Mouse (Mus musculus): ENCODE results near the gene Tmem136. TPM values are rescaled to one million over a fixed set of nuclear protein-coding genes. Genes with fewer than 3 reads are reported as not detected.

The Tmem136 gene
- polyA plus RNA-seq, 1 experiment from 2014 or later, result 4.0 TPM

DNA sequence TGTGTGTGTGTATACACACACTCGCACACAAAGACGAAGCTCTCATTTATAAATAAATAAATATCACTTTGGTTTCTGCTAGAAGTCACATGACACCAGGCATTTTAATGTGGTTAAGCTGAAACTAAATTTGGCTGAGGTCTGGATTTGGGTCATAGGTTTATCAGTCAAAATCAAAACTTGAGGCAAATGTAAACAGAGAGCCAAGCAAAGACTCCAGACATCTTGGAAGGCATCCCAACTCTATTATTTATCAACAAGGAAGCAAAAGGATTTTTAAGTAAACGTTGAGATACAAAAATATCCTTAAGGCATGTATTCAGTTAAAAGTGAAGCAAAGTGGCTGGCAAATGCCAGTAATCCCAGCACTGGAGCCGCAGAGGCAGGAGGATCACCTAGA lies 1.5 kb downstream of the Tmem136 start:
- Histone ChIP-seq H3K9ac (ENCODE audit: low read length) (no peak overlapping the region), H3K27ac (ENCODE audit: low read length) (no peak overlapping the region), H3K4me2 (ENCODE audit: low read depth, low read length) (no peak overlapping the region), H3K4me1 (ENCODE audit: control insufficient read depth, insufficient read depth, low read length) (peaks cover 7% of the 10 kb centered on the region), H3K36me3 (ENCODE audit: control insufficient read depth, insufficient read depth, low read length) (no peaks in the 10 kb centered on the region), H3K27me3 (ENCODE audit: control insufficient read depth, insufficient read depth, low read length) (no peaks in the 10 kb centered on the region), H3K4me3 (replicated peaks; ENCODE audit: low read length) (no peak overlapping the region), H3K9me3 (replicated peaks; ENCODE audit: control insufficient read depth, low read length) (no peaks in the 10 kb centered on the region)
- WGBS, result 64% methylated on average over 4 of the region's 4 CpGs
- no peak for ATAC-seq (ENCODE audit: insufficient read depth, low FRiP score)

DNA sequence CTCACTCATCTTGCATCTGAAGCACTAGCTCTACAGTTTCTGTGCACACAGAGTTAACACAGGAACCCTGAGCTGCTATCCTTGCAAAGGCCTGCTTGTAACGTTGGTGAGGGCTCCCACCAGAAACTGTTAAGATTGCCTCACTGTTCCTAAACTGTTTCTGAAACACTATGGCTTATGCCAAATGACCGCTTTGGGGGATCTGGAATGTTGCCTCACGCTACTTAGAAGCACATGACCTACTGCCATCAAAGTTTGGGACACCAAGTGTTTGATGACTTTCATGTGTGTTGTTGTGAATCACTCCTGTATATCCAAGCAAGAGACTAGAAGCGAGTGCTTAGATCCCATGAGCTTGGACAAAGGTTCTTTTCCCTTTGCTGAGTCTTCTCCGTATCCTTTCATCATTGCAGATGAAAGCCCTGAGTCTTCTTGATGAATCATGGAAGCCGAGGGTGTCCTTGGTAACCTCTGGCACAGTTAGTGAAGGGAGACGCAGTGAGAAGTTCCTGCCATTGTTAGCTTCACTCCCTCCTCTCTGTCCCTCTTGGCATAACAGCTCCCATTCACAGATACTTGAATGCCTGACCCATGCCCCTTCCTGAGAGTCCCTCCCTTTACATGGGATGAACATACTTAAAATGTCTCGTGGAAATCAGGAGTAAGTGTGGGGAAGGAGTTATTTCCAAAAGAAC lies 5.9 kb downstream of the Tmem136 start:
- Histone ChIP-seq H3K27ac (ENCODE audit: low read length) (no peak overlapping the region), H3K4me3 (replicated peaks; ENCODE audit: low read length) (no peak overlapping the region), H3K27me3 (ENCODE audit: control insufficient read depth, insufficient read depth, low read length) (no peaks in the 10 kb centered on the region), H3K9me3 (replicated peaks; ENCODE audit: control insufficient read depth, low read length) (no peaks in the 10 kb centered on the region), H3K4me2 (ENCODE audit: low read depth, low read length) (no peak overlapping the region), H3K36me3 (ENCODE audit: control insufficient read depth, insufficient read depth, low read length) (no peaks in the 10 kb centered on the region), H3K4me1 (ENCODE audit: control insufficient read depth, insufficient read depth, low read length) (peaks cover 1% of the 10 kb centered on the region; the same call in 1 of the 2 replicates), H3K9ac (ENCODE audit: low read length) (no peak overlapping the region)
- WGBS, result 84% methylated on average over 8 of the region's 8 CpGs
- no peak for ATAC-seq (ENCODE audit: insufficient read depth, low FRiP score)

DNA sequence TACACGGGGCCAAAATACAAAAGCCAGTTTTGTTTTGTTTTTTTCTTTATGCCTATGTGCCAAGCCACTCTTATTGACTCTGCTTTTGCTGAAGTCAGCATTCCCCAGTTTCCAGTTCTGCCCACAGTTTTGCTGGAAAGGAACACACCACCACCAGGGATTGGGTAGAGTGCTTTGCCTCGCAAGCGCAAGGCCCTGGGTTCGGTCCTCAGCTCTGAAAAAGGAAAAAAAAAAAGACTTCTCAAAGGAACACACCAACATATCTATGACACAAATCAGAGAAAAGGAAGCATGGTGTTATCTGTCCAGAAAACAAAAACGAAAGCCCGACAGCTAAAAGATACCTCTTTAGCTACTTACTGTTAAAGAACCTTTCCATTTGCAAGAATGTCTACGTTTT lies 7.2 kb downstream of the Tmem136 start:
- Histone ChIP-seq H3K9ac (ENCODE audit: low read length) (no peak overlapping the region), H3K4me2 (ENCODE audit: low read depth, low read length) (no peak overlapping the region), H3K27me3 (ENCODE audit: control insufficient read depth, insufficient read depth, low read length) (no peaks in the 10 kb centered on the region), H3K4me1 (ENCODE audit: control insufficient read depth, insufficient read depth, low read length) (no peaks in the 10 kb centered on the region), H3K4me3 (replicated peaks; ENCODE audit: low read length) (no peak overlapping the region), H3K27ac (ENCODE audit: low read length) (no peak overlapping the region), H3K9me3 (replicated peaks; ENCODE audit: control insufficient read depth, low read length) (no peaks in the 10 kb centered on the region), H3K36me3 (ENCODE audit: control insufficient read depth, insufficient read depth, low read length) (no peaks in the 10 kb centered on the region)
- ATAC-seq (ENCODE audit: insufficient read depth, low FRiP score), result no peak
- WGBS, result 90% methylated on average over 7 of the region's 7 CpGs

DNA sequence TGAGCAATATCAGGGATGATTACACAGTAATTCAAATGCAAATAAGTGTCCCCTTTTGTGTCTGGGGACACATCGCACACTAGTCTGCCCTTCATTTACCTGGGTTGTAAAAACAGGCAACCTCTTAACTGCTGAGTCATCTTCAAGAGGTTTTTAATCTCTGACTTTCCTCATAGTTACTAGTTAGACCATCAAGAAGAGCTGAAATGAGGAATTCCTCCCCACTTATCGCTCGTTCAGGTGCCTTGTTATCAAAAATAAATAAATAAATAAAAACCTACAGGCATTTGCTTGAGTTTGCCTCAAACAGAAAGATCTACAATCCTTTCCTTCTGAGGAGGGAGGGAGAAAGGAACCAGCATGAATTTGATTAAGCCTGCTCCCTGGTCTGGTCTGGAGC lies 7.6 kb downstream of the Tmem136 start:
- WGBS, result 85% methylated on average over 3 of the region's 3 CpGs
- ATAC-seq (ENCODE audit: insufficient read depth, low FRiP score), result no peak
- no peak overlapping the region for H3K4me2 ChIP-seq (ENCODE audit: low read depth, low read length)

DNA sequence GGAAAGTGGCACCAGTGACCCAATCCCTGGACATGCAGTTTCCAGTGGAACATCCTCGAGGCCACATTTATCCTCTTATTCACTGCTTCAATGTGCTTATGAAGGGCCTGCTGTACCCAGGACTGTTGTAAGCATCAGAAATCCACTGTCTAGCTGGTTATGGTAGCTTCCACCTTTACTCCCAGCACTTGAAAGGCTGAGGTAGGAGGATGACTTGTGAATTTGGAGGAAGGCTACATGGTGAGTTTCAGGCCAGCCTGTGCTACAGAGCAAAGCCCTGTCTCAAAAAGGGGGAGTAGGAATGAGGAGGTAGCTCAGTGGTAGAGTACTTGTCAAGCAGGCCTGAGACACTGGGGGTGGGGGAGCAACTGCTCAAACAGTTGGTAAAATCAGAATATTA lies 8.3 kb downstream of the Tmem136 start:
- no peaks in the 10 kb centered on the region for H3K27me3 ChIP-seq (ENCODE audit: control insufficient read depth, insufficient read depth, low read length)
- H3K36me3 ChIP-seq (ENCODE audit: control insufficient read depth, insufficient read depth, low read length), result no peaks in the 10 kb centered on the region
- no peaks in the 10 kb centered on the region for H3K9me3 ChIP-seq (replicated peaks; ENCODE audit: control insufficient read depth, low read length)
- H3K4me1 ChIP-seq (ENCODE audit: control insufficient read depth, insufficient read depth, low read length), result peaks cover 6% of the 10 kb centered on the region; the same call in 1 of the 2 replicates
- ATAC-seq (ENCODE audit: insufficient read depth, low FRiP score), result no peak
- H3K27ac ChIP-seq (ENCODE audit: low read length), result peak overlapping the region; percentile 1; the same call in 1 of the 2 replicates
- WGBS, result 79% methylated on average over 1 of the region's 1 CpGs
- H3K9ac ChIP-seq (ENCODE audit: low read length), result no peak overlapping the region; the same call in 1 of the 2 replicates
- H3K4me2 ChIP-seq (ENCODE audit: low read depth, low read length), result no peak overlapping the region
- no peak overlapping the region for H3K4me3 ChIP-seq (replicated peaks; ENCODE audit: low read length)

More for the DNA sequence above, 7.6 kb downstream of the Tmem136 start:
- Histone ChIP-seq H3K4me1 (ENCODE audit: control insufficient read depth, insufficient read depth, low read length) (0 out of 2 replicates have a peak, but pooled peaks cover under 1% of the 10 kb centered on the region), H3K4me3 (replicated peaks; ENCODE audit: low read length) (no peak overlapping the region), H3K27me3 (ENCODE audit: control insufficient read depth, insufficient read depth, low read length) (no peaks in the 10 kb centered on the region), H3K27ac (ENCODE audit: low read length) (no peak overlapping the region), H3K9ac (ENCODE audit: low read length) (no peak overlapping the region), H3K36me3 (ENCODE audit: control insufficient read depth, insufficient read depth, low read length) (no peaks in the 10 kb centered on the region), H3K9me3 (replicated peaks; ENCODE audit: control insufficient read depth, low read length) (no peaks in the 10 kb centered on the region)

DNA sequence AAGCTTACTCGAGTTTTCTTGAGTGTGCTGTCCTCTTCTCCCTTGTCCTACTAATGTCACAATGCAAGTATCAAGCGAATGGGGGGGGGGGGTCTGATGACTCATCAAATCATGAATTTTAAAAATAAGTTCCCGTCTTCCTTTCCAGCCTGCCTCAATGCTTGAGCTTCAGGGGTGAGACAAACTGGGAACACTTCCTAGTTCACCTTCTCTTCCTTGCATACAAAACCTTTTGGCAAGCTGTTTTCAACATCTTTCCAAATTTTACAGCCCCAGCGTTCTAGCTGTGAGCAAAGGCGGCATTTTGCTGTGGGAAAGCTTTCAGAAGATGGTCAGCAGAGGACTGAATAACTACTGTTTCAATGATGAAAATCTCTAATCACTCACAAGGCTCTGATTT lies 8.8 kb downstream of the Tmem136 start:
- Histone ChIP-seq H3K9ac (ENCODE audit: low read length) (no peak overlapping the region), H3K9me3 (replicated peaks; ENCODE audit: control insufficient read depth, low read length) (no peaks in the 10 kb centered on the region), H3K27me3 (ENCODE audit: control insufficient read depth, insufficient read depth, low read length) (no peaks in the 10 kb centered on the region), H3K4me2 (ENCODE audit: low read depth, low read length) (peak overlapping the region; percentile 87; the same call in 1 of the 2 replicates), H3K36me3 (ENCODE audit: control insufficient read depth, insufficient read depth, low read length) (no peaks in the 10 kb centered on the region), H3K4me3 (replicated peaks; ENCODE audit: low read length) (no peak overlapping the region), H3K4me1 (ENCODE audit: control insufficient read depth, insufficient read depth, low read length) (peaks cover 11% of the 10 kb centered on the region; the same call in 1 of the 2 replicates), H3K27ac (ENCODE audit: low read length) (peak overlapping the region; percentile 1; the same call in 1 of the 2 replicates)
- no peak for ATAC-seq (ENCODE audit: insufficient read depth, low FRiP score)
- 46% methylated on average over 5 of the region's 5 CpGs for WGBS

DNA sequence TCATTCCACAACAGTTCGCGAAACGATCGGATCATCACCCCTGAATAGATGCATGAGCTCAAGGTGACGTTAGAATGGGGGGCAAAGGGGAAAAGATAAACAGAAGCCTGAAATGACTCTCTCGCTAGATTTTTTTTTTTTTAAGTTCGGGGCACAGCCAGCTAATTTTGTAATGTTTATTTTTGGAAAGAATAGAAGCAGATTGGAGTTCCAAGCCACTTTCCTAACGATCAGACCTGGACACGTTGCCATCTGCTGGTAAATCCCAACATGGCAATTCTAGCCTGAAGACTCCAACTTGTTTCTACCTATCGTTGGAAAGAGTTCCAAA lies 9.2 kb downstream of the Tmem136 start, which contains the start of gene Arhgef12:
Arhgef12 (minus strand) TSS at position 53 of the 331 bp plus-strand sequence.
- Histone ChIP-seq H3K4me1 (ENCODE audit: control insufficient read depth, insufficient read depth, low read length) (peaks cover 12% of the 10 kb centered on the region; the same call in 1 of the 2 replicates), H3K9ac (ENCODE audit: low read length) (peak within 1 kb of the TSS; percentile 98), H3K4me3 (replicated peaks; ENCODE audit: low read length) (peak within 1 kb of the TSS; percentile 94), H3K4me2 (ENCODE audit: low read depth, low read length) (peak within 1 kb of the TSS; percentile 87), H3K9me3 (replicated peaks; ENCODE audit: control insufficient read depth, low read length) (no peaks in the 10 kb centered on the region), H3K27me3 (ENCODE audit: control insufficient read depth, insufficient read depth, low read length) (no peaks in the 10 kb centered on the region), H3K36me3 (ENCODE audit: control insufficient read depth, insufficient read depth, low read length) (no peaks in the 10 kb centered on the region), H3K27ac (ENCODE audit: low read length) (peak within 1 kb of the TSS; percentile 95)
- WGBS, result 17% methylated on average over 10 of the region's 10 CpGs
- no peak for ATAC-seq (ENCODE audit: insufficient read depth, low FRiP score)

DNA sequence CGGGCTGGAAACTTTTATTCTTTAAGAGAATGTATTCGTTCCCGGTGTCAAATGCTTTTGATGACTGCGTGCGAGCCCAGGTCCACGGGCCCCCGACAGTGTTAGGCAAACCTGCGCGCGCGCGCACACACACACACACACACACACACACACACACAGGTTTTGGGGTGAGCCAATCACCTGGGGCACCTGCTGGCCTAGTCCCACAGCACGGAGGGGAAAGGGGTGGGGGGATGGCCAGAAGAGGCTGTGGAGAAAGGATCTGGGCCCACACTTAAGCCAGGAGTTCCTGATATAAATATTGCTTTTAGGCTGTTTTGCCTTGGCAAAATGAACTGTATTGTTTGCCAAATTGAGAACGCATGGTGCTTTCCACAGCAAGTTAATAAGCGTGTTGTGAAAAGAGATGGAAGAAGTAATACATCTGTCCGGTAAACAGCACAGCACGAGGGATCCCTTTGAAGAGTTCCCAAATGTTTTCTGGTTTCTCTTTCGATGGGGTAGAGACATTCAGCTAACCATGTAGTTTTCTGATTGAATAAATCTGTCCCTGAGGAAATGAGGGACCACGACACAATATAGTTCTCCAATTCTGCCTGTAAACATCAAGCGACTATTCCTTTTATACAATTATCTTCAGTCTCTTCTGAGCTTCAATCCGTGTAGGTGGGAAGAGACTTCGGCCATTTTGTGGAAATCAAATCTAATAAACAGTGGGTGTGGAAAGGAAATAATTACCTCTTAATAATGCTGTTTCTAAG lies 9.8 kb downstream of the Tmem136 start:
- peak; percentile 52; the same call in 1 of the 2 replicates for ATAC-seq (ENCODE audit: insufficient read depth, low FRiP score)
- WGBS, result 10% methylated on average over 22 of the region's 22 CpGs
- no peaks in the 10 kb centered on the region for H3K36me3 ChIP-seq (ENCODE audit: control insufficient read depth, insufficient read depth, low read length)

More for the DNA sequence above, 9.8 kb downstream of the Tmem136 start:
- Histone ChIP-seq H3K9ac (ENCODE audit: low read length) (peak overlapping the region; percentile 98), H3K27ac (ENCODE audit: low read length) (peak overlapping the region; percentile 95), H3K27me3 (ENCODE audit: control insufficient read depth, insufficient read depth, low read length) (no peaks in the 10 kb centered on the region), H3K4me1 (ENCODE audit: control insufficient read depth, insufficient read depth, low read length) (peaks cover 16% of the 10 kb centered on the region; the same call in 1 of the 2 replicates), H3K4me3 (replicated peaks; ENCODE audit: low read length) (peak overlapping the region; percentile 94), H3K9me3 (replicated peaks; ENCODE audit: control insufficient read depth, low read length) (no peaks in the 10 kb centered on the region), H3K4me2 (ENCODE audit: low read depth, low read length) (peak overlapping the region; percentile 87)
